Mouse (Mus musculus) embryo, embryonic 10 days (tissue): ENCODE measurements around the gene Csf1.
A peak's percentile ranks its signal among the peaks of the same experiment; 100 is the strongest.

Source experiments
- DNase-seq: peaks from one replicate; pipeline ENCODE4 v3.0.0-alpha.2; 2015; ENCODE audit warnings: low spot score

The Csf1 gene

GRCm38 (mm10) chr3:107781304-107781703 lies 21.0 kb upstream of the Csf1 start:
- DNase-seq = no peak

- no peak for DNase-seq
Observed at GRCm38 (mm10) chr3:107778016-107778415, 17.7 kb upstream of the Csf1 start.

- peak; percentile 20 for DNase-seq
Observed at GRCm38 (mm10) chr3:107776295-107776694, 16.0 kb upstream of the Csf1 start.

GRCm38 (mm10) chr3:107775736-107776135 lies 15.5 kb upstream of the Csf1 start:
- DNase-seq = no peak

DNA sequence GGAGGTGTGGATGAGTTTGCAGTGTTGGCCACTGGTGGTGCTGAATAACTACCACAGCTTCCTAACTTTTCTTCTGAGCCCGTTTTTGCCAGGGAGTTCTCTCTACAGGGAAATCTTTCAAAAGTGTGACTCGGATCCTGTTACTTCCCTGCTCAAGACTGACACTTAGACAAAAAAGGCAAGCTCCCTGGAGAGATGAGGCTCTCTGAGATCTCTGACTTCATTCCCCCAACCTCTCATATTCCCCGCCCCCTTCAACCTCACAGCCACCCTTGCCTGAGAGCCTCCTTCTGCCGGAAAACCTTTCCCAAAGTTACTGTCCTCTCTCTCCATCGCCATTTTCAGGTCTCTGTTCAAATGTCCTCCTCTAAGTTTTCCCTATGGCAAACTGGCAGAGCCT lies 14.8 kb upstream of the Csf1 start:
- DNase-seq = no peak

DNA sequence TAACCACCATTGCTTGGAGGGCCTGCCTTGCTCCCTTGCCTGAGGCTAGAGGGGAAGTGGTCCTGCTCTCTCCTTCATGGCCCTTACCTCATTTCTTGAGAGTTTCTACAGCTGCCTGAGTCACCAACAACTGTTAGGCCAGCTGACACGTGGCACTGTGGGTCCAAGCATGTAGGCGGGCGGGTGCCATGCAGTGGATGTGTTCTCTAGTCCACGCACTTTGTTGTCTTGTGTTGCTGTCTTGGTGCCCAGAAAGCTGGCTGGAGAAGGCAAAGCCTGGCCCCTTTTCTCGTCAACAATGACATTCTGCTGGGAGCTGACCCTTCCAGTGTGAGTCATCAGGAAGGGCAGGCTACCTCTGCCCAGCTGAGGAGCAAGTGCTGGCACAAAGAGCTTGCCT lies 12.6 kb upstream of the Csf1 start:
- no peak for DNase-seq

- no peak for DNase-seq
Observed at GRCm38 (mm10) chr3:107769692-107770091, 9.4 kb upstream of the Csf1 start.

GRCm38 (mm10) chr3:107768104-107768989 lies 8.1 kb upstream of the Csf1 start:
- no peak for DNase-seq

DNA sequence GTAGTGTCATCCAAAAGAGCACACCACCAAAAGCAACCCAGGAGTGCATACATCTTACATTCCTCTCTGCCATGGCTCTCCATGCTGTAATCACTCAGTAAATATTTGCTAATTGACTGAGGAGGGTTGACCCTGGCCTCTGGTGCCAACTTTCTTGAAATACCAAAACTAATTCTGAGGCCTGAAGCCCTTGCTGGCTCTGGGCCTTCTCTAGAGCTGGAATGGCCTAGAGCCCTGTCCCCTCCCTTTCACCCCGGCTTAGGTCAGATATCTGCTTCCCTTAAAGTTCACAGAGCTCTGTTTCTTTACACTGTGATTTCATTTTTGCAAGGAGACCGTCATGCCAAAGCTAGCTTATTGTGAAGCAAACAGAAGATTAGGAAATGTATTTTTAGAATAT lies 6.5 kb upstream of the Csf1 start:
- no peak for DNase-seq

GRCm38 (mm10) chr3:107765979-107766378 lies 5.7 kb upstream of the Csf1 start:
- no peak for DNase-seq

DNA sequence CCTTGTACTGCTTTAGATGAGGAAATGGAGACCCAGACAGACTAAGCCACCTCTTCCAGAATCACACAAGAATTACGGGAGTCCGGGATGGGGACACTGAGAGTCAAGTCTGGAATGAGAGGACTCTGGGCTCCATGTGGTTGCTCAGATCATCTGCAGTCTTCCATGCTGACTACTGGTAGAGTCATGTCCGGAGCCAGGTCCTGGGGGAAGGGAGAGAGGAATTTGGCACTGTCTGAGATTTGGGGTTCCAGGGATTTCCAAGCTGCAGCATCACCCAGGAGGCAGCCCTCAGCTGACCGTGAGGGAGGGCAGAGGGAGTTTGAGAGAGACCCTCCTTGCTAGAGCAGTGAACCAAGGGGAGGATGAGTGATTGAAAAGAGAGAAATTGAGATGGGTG lies 3.3 kb upstream of the Csf1 start:
- no peak for DNase-seq

DNA sequence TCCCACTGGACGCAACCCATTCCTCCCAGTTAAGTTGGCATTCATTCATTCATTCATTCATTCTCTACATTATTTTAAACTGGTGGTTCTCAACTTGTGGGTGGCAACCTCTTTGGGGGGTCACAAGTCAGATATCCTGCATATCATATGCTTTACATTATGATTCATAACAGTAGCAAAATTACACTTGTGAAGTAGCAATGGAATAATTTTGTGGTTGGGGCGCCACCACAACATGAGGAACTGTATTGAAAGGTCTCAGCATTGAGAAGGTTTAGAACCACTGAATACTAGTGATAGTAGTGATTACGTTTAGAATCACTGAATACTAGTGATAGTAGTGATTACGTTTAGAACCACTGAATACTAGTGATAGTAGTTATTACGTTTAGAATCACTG lies 1.2 kb upstream of the Csf1 start:
- no peak for DNase-seq

DNA sequence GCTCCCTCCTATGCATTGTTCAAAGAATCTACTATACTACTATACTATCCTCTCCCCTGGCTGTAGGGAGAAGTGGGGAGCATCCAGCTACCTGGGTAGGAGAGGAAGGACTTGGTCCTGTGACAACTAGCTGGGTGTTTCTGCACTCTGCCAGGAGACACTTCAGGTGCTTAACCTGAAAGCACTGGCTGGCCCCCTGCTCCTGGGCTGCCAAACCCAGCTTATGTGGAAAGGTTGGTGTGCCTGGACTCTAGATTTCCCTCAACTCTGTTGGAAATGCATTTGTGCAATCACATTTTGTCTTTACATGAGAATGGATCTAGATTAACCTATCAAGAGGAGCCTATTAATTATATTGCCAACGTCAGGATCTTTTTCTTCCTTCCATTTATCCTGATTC lies 502 bp upstream of the Csf1 start:
- DNase-seq = no peak

GRCm38 (mm10) chr3:107758638-107759037 lies 1.6 kb downstream of the Csf1 start:
- peak; percentile 37 for DNase-seq

GRCm38 (mm10) chr3:107758176-107758575 lies 2.1 kb downstream of the Csf1 start:
- no peak for DNase-seq

DNA sequence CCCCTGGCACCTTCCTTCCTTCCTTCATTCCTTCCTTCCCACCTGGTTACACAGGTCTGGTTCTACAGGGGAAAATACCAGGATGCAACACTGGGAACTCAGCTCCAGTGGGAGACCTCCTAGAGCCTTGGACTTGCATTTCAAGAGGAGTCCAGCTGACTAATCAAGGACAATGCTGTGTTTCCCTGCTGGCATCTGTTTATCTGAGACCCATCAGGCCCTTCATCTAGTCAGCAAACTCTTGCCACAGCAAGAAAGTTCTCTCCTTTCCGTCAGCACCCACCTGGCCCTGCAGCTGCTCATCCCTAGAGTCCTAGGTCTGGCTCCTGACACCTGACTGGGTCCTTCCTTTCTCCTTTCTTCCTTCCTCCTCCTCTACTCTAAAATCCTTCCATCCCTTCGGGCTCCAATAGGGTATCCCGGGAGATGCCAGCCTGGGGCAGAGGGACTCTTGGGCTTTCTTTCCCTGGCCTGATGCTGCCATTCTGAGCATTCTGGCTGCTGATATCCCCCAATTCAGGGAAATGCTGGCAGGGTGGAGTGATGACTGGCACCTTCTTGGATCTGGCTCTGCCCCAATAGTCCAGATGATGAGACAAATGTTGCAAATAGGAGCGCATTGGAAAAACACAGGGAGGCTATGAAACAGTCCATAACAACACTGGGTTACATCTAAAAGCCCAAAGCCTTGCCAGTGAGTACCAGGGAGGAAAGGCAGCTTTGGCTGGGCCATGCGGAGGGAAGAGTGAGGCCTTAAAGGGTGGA lies 2.7 kb downstream of the Csf1 start:
- no peak for DNase-seq

- DNase-seq = no peak
Observed at GRCm38 (mm10) chr3:107756481-107756866, 3.8 kb downstream of the Csf1 start.

GRCm38 (mm10) chr3:107755702-107756480 lies 4.4 kb downstream of the Csf1 start:
- no peak for DNase-seq

- DNase-seq = peak; percentile 60
Observed at GRCm38 (mm10) chr3:107754632-107755031, 5.6 kb downstream of the Csf1 start.

- no peak for DNase-seq
Observed at GRCm38 (mm10) chr3:107751607-107752006, 8.7 kb downstream of the Csf1 start.

DNA sequence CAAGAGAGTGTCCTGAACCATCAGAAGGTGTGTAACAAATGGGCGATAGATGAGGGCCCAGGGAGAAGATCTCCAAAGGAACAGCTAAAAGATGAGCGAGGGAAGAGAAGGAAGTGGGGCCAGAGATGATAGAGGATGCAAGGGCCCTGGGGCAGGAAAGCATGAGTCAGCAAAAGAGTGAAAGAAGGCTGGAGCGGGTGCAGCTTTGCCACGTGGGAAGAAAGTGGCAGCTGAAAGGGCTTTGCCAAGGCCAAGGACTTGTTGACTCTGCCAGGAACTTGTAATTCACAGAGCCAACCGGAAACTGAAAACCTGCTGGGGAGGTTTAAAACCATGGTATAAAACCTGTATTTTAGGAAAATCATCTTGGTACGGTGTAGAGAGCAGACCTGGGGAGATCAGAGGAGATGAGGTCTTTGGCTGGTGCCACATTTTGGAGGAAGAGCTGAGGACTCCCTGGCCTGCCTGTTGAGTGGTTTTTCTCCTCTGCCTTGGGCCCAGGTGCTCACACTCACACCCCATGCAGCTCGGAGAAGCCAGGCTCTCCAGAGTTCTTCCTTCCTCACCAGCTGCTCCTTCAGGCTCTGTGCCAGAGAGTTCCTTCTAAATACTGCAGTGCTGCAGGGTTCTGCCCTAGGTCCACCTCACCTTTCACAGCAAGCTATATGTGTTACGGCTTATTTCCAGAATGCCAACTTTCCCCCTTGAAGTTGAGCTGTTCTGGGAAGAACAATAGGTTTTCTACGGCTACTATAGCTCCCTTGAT lies 9.3 kb downstream of the Csf1 start:
- no peak for DNase-seq

DNA sequence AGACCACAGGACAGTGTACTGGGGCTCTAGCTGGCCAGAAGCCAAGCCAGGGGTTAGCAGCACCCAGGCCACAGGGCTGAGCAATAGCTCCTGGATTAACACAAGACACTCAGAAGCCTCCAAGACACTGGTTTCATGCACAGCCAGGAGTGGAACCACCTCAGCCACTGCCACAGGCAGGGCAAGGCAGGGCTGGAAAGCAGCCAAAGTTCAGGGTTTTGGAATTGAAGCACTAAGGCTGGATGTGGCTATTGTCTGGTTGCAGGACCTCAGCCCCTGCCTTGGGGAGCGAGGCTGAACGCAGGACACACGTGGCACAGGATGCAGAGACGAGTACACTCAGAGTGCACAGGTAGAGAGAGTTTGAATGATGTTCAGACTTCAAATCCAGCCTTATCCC lies 10.8 kb downstream of the Csf1 start:
- no peak for DNase-seq
